Mouse (Mus musculus) midbrain, postnatal 0 days (tissue): Measurements from ENCODE around the gene Lpcat2b. TPM values are rescaled to one million over a fixed set of nuclear protein-coding genes. Genes with fewer than 3 reads are reported as not detected.

Experiments
- ATAC-seq: fragments of 200-750 bp; cut with Nextera tagmentation; 2 replicates; pipeline ENCODE4 v1.8.0; 2017; ENCODE audit warnings: moderate number of reproducible peaks, mild to moderate bottlenecking, moderate TSS enrichment, moderate library complexity; ENCODE audit not compliant: low FRiP score
- DNase-seq: peaks from one replicate; pipeline ENCODE4 v3.0.0-alpha.2; 2015; ENCODE audit warnings: low spot score
- H3K27ac ChIP-seq: fragments of 300-500 bp; sonication (generic); 2 replicates; pipeline ENCODE4 v1.5.1; 2014; ENCODE audit warnings: low read depth, mild to moderate bottlenecking, low read length, mixed read lengths
- H3K27me3 ChIP-seq: fragments of 300-500 bp; sonication (generic); 2 replicates; pipeline ENCODE4 v1.6.1; 2014; ENCODE audit warnings: low read length, control low read depth, mixed read lengths; ENCODE audit not compliant: insufficient read depth
- H3K36me3 ChIP-seq: fragments of 300-500 bp; sonication (generic); 2 replicates; pipeline ENCODE4 v1.6.1; 2014; ENCODE audit warnings: low read length, control low read depth, mixed read lengths; ENCODE audit not compliant: insufficient read depth
- H3K4me1 ChIP-seq: fragments of 300-500 bp; sonication (generic); 2 replicates; pipeline ENCODE4 v1.6.1; 2014; ENCODE audit warnings: mild to moderate bottlenecking, control low read depth, antibody characterized with exemption, low read length, mixed read lengths; ENCODE audit not compliant: insufficient read depth
- H3K4me2 ChIP-seq: fragments of 300-500 bp; sonication (generic); 2 replicates; pipeline ENCODE4 v1.6.1; 2014; ENCODE audit warnings: low read depth, mild to moderate bottlenecking, low read length, mixed read lengths; ENCODE audit not compliant: poor library complexity, severe bottlenecking
- H3K4me3 ChIP-seq: fragments of 300-500 bp; sonication (generic); 2 replicates; pipeline ENCODE4 v1.5.1; 2014; ENCODE audit warnings: low read depth, mild to moderate bottlenecking, low read length, moderate library complexity
- H3K9ac ChIP-seq: fragments of 300-500 bp; sonication (generic); replicated peaks from 2 replicates; pipeline ENCODE4 v1.6.1; 2014; ENCODE audit warnings: mild to moderate bottlenecking, low read length, moderate library complexity, mixed read lengths; ENCODE audit not compliant: poor library complexity, severe bottlenecking
- H3K9me3 ChIP-seq: fragments of 300-500 bp; sonication (generic); 2 replicates; pipeline ENCODE4 v1.6.1; 2016; ENCODE audit warnings: low read length, control low read depth
- CTCF ChIP-seq: IDR thresholded peaks from 2 replicates; pipeline ENCODE4 v1.5.1; 2016; ENCODE audit warnings: antibody characterized with exemption, mild to moderate bottlenecking
- WGBS: fragments of 180-500 bp; shearing (Covaris S2); extraction: QIAGEN DNeasy Blood & Tissue Kit; methylation state at CpG from one replicate; pipeline ENCODE4 v1.1.7; 2014; 5-methylcytosine and 5-hydroxymethylcytosine counted together
- polyA plus RNA-seq: library from polyadenylated mRNA; unstranded; fragments of >200 nt; fragmentation: Nextera tagmentation; extraction: Ambion mirVana; gene quantifications from 2 replicates; pipeline ENCODE4 v1.2.1, GENCODE M21; 2015
- total RNA-seq: library from RNA; depleted of rRNA; stranded (reverse); fragments of >200 nt; gene quantifications from 2 replicates; pipeline ENCODE4 v1.2.3, GENCODE M21; 2014

Lpcat2b gene
- total and polyA plus RNA-seq, 2 experiments from 2014 or later = not detected

DNA sequence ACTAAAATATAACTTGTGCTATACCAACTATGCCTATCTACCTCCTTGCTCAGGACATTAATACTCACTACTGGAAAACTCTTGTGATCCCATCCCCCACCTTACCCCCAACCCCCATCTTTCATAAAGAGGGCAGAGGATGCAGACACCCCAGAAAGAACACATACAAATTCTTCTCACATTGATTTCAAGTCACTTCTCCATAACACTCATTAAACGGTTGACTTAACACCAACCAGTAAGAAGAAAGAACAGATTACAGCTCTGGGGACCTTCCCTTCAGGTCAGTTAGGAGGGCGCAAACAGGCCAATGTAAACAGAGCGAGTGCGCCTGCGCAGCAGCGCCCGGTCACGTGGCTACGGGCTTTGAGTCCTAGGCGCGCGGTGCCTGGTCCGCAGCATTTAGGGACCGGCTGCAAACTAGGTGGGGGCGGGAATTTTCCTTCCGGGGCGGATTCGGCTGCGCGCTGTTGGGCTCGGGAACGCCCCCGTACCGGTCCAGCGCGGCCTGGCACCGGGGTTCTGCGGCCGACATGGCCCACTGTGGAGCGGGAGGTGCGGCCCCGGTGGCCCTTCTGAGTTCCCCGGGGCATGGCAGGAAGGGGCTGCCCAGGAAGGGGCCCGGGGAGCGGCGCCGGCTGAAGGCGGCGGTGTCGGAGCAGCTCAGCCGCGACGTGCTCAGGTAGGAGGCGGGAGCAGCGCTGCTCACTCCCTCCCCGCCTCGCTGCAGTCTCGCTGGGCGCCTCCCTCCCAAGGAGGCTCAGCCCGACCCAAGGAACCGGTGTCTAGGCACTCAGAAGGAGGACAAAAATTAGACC is 6.3 kb downstream of the Lpcat2b start, which contains the start of gene Btbd8:
Btbd8 (plus strand) TSS at position 534 of the 818 bp plus-strand sequence.
- H3K36me3 ChIP-seq = no peaks in the 10 kb centered on the region
- no peaks in the 10 kb centered on the region for H3K9me3 ChIP-seq
- H3K4me3 ChIP-seq = peak within 1 kb of the TSS; percentile 85
- H3K27ac ChIP-seq = peak within 1 kb of the TSS; percentile 94
- peak; percentile 98 for DNase-seq
- WGBS = under 1% methylated on average over 51 of the region's 51 CpGs
- 0 out of 2 replicates have a peak, but pooled peaks cover 4% of the 10 kb centered on the region for H3K27me3 ChIP-seq
- ATAC-seq = peak; percentile 96
- peak within 1 kb of the TSS; percentile 98 for H3K9ac ChIP-seq
- H3K4me1 ChIP-seq = no peaks in the 10 kb centered on the region; the same call in 1 of the 2 replicates
- TF ChIP-seq CTCF = no peak
- peak within 1 kb of the TSS; percentile 61 for H3K4me2 ChIP-seq

DNA sequence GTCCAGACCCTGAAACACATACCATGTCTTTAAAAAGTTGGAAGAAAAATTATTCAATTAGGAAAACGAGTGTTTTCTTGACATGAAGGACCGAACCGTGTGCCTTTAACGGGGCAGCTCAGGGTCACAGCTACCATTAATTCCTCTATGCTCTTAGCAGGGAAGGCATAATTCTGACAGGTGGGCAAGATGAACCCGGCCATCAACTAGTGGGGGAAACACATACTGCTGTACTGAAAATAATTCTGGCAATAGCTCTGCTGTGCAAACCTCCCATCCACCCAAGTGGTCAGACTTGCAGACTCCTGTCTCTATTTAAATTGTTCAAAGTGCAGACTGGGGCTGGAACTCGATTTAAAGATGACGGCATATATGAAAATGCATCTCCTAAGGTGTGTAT is 7.0 kb downstream of the Lpcat2b start:
- H3K9ac ChIP-seq = peak overlapping the region; percentile 98
- 0 out of 2 replicates have a peak, but pooled peaks cover 4% of the 10 kb centered on the region for H3K27me3 ChIP-seq
- H3K9me3 ChIP-seq = no peaks in the 10 kb centered on the region
- TF ChIP-seq CTCF = peak; percentile 33; the same call in 1 of the 2 replicates
- peak overlapping the region; percentile 61 for H3K4me2 ChIP-seq
- peak overlapping the region; percentile 85 for H3K4me3 ChIP-seq
- ATAC-seq = peak; percentile 35
- H3K36me3 ChIP-seq = no peaks in the 10 kb centered on the region
- peak overlapping the region; percentile 94 for H3K27ac ChIP-seq
- DNase-seq = peak; percentile 25
- H3K4me1 ChIP-seq = no peaks in the 10 kb centered on the region; the same call in 1 of the 2 replicates
- WGBS = 22% methylated on average over 7 of the region's 7 CpGs

DNA sequence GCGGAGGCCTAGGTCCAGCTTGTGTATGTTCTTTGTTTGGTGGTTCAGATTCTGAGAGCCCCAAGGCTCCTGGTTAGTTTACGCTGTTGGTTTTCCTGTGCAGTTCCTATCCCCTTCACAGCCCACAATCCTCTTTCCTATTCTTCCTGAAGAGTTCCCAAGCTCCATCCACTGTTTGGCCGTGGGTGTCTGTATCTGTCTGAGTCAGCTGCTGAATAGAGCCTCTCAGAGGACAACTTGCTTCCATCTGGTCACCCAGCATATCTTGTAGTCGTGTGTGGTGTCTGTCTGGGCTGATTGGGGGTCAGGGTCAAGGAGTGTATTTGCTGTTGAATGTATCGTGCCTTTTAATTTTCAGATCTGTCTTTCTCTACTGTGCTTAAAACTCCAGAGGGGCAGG is 10.5 kb downstream of the Lpcat2b start:
- 89% methylated on average over 5 of the region's 5 CpGs for WGBS
- no peaks in the 10 kb centered on the region; the same call in 1 of the 2 replicates for H3K4me1 ChIP-seq
- no peak overlapping the region for H3K9ac ChIP-seq
- DNase-seq (no peak), ATAC-seq (no peak)
- TF ChIP-seq CTCF = no peak
- no peaks in the 10 kb centered on the region for H3K9me3 ChIP-seq
- no peak overlapping the region for H3K27ac ChIP-seq
- H3K27me3 ChIP-seq = no peaks in the 10 kb centered on the region
- H3K4me3 ChIP-seq = no peak overlapping the region
- no peaks in the 10 kb centered on the region for H3K36me3 ChIP-seq
- no peak overlapping the region for H3K4me2 ChIP-seq

GRCm38 (mm10) chr5:107444251-107444650 is 12.9 kb downstream of the Lpcat2b start:
- Histone ChIP-seq H3K4me1 (no peaks in the 10 kb centered on the region), H3K9ac (no peak overlapping the region), H3K27ac (no peak overlapping the region), H3K27me3 (no peaks in the 10 kb centered on the region), H3K9me3 (no peaks in the 10 kb centered on the region), H3K36me3 (no peaks in the 10 kb centered on the region), H3K4me2 (no peak overlapping the region), H3K4me3 (no peak overlapping the region)
- 72% methylated on average over 4 of the region's 4 CpGs for WGBS
- TF ChIP-seq CTCF = no peak
- DNase-seq = no peak
- no peak for ATAC-seq

- Histone ChIP-seq H3K4me1 (no peaks in the 10 kb centered on the region), H3K9ac (no peak overlapping the region), H3K36me3 (0 out of 2 replicates have a peak, but pooled peaks cover 4% of the 10 kb centered on the region), H3K27me3 (no peaks in the 10 kb centered on the region), H3K4me2 (no peak overlapping the region), H3K9me3 (no peaks in the 10 kb centered on the region), H3K4me3 (no peak overlapping the region), H3K27ac (no peak overlapping the region)
- TF ChIP-seq CTCF = no peak
- no peak for DNase-seq
- WGBS = 88% methylated on average over 4 of the region's 4 CpGs
- ATAC-seq = no peak
These were observed 16.6 kb downstream of the Lpcat2b start for GRCm38 (mm10) chr5:107447977-107448376.

- no peak for TF ChIP-seq CTCF
- Histone ChIP-seq H3K4me2 (no peak overlapping the region), H3K4me1 (no peaks in the 10 kb centered on the region), H3K4me3 (no peak overlapping the region), H3K27ac (no peak overlapping the region), H3K9ac (no peak overlapping the region), H3K27me3 (no peaks in the 10 kb centered on the region), H3K36me3 (0 out of 2 replicates have a peak, but pooled peaks cover 4% of the 10 kb centered on the region), H3K9me3 (no peaks in the 10 kb centered on the region)
- 94% methylated on average over 4 of the region's 4 CpGs for WGBS
- DNase-seq (no peak), ATAC-seq (no peak)
These were observed 17.4 kb downstream of the Lpcat2b start for GRCm38 (mm10) chr5:107448784-107449183.
